Mouse (Mus musculus) stomach, postnatal 0 days (tissue): Measurements from ENCODE around the gene Lypd4.

Experiments used
- CTCF ChIP-seq: IDR thresholded peaks from 2 replicates; pipeline ENCODE4 v1.5.1; 2016; ENCODE audit warnings: antibody characterized with exemption, low read depth, mild to moderate bottlenecking, moderate library complexity
- EP300 ChIP-seq: optimal IDR thresholded peaks from 2 replicates; pipeline ENCODE3; 2016; ENCODE audit warnings: antibody characterized with exemption

DNA sequence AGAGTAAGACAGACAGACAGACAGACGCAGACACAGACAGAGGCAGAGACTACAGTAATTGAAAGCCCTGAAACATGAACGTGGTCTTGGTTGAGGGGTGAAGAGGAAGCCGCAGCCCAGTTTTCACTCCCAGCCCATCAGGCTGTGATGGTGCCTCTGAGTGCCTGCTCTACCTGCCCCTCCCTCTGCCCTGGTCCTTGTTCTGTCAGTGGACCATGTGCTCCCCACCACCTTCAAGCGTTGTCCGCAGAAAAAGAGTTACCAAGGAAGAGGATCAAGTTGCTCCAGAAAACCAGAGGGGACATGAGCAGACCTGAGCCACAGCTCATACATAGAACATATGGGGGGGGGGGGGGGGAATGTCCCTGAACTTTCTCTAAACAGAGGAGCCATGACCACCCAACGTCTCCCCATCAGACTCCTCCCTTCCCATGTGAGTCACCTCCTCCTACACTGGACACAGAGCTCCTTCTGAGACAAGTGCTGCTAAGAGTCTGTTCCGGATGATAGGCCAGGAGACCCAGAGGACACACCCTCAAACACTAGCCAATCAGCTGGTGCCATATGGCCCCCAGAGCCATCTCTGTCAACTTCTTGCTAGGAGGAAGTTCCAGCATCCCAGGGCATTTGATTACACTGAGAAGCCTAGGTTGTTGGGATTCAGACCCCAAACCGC lies 17.0 kb downstream of the Lypd4 start:
- no peak for TF ChIP-seq CTCF
- TF ChIP-seq EP300, result no peak
